Mouse (Mus musculus) limb, embryonic 14.5 days (tissue): Measurements from ENCODE around the gene Rab5if. TPM values are rescaled to one million over a fixed set of nuclear protein-coding genes. Genes with fewer than 3 reads are reported as not detected.
"Not testable (repeated sequence)": the region's sequence is repeated elsewhere in the genome, so short reads cannot be mapped to it uniquely, and the experiment has no call there.

Source experiments
- ATAC-seq: fragments of 200-750 bp; cut with Nextera tagmentation; 2 replicates; pipeline ENCODE4 v1.8.0; 2017; ENCODE audit warnings: low read depth, moderate number of reproducible peaks, moderate TSS enrichment; ENCODE audit not compliant: low FRiP score
- DNase-seq: peaks from one replicate; pipeline ENCODE4 v3.0.0-alpha.2; 2015; ENCODE audit warnings: low spot score
- H3K27ac ChIP-seq: fragments of 300-500 bp; sonication (generic); replicated peaks from 2 replicates; pipeline ENCODE4 v1.5.1; 2014; ENCODE audit warnings: low read depth, mild to moderate bottlenecking, low read length, moderate library complexity, mixed read lengths
- H3K27me3 ChIP-seq: fragments of 300-500 bp; sonication (generic); 2 replicates; pipeline ENCODE4 v1.6.1; 2014; ENCODE audit warnings: low read length, mixed read lengths; ENCODE audit not compliant: control insufficient read depth, insufficient read depth
- H3K36me3 ChIP-seq: fragments of 300-500 bp; sonication (generic); 2 replicates; pipeline ENCODE4 v1.6.1; 2014; ENCODE audit warnings: mild to moderate bottlenecking, low read length, moderate library complexity, mixed read lengths; ENCODE audit not compliant: control insufficient read depth, insufficient read depth
- H3K4me1 ChIP-seq: fragments of 300-500 bp; sonication (generic); 2 replicates; pipeline ENCODE4 v1.6.1; 2014; ENCODE audit warnings: antibody characterized with exemption, low read length, mixed read lengths; ENCODE audit not compliant: control insufficient read depth, insufficient read depth
- H3K4me2 ChIP-seq: fragments of 300-500 bp; sonication (generic); replicated peaks from 2 replicates; pipeline ENCODE4 v1.6.1; 2014; ENCODE audit warnings: low read depth, mild to moderate bottlenecking, low read length, moderate library complexity; ENCODE audit not compliant: severe bottlenecking
- H3K4me3 ChIP-seq: fragments of 300-500 bp; sonication (generic); replicated peaks from 2 replicates; pipeline ENCODE4 v1.5.1; 2014; ENCODE audit warnings: low read length
- H3K9ac ChIP-seq: fragments of 300-500 bp; sonication (generic); 2 replicates; pipeline ENCODE4 v1.6.1; 2014; ENCODE audit warnings: mild to moderate bottlenecking, low read depth, low read length, moderate library complexity; ENCODE audit not compliant: severe bottlenecking
- H3K9me3 ChIP-seq: fragments of 300-500 bp; sonication (generic); 2 replicates; pipeline ENCODE4 v1.6.1; 2016; ENCODE audit warnings: low read length; ENCODE audit not compliant: control insufficient read depth
- POLR2A ChIP-seq: fragments of 200-500 bp; IDR thresholded peaks from 2 replicates; pipeline ENCODE4 v1.8.0; 2012; ENCODE audit warnings: inconsistent platforms, mild to moderate bottlenecking, moderate library complexity, borderline replicate concordance; ENCODE audit not compliant: insufficient read depth, insufficient read length; ENCODE audit errors: extremely low read depth
- WGBS: fragments of 180-500 bp; shearing (Covaris S2); extraction: QIAGEN DNeasy Blood & Tissue Kit; methylation state at CpG from one replicate; pipeline ENCODE4 v1.1.7; 2014; 5-methylcytosine and 5-hydroxymethylcytosine counted together
- polyA plus RNA-seq, 2 experiments: library from polyadenylated mRNA; depleted of rRNA in 1 of 2; stranded (reverse) in 1 of 2; unstranded in 1 of 2; fragments of >200 nt; fragmentation: Nextera tagmentation in 1 of 2; extraction: Ambion mirVana in 1 of 2; gene quantifications; 2 replicates each; pipeline versions ENCODE4 v1.2.1 to v1.2.3; 2012 to 2014

The Rab5if gene
- polyA plus RNA-seq, 2 experiments = 106 to 171 TPM

- Histone ChIP-seq H3K27ac (no peak overlapping the region), H3K4me2 (no peak overlapping the region), H3K36me3 (peaks cover 77% of the 10 kb centered on the region), H3K9ac (no peak overlapping the region), H3K27me3 (no peaks in the 10 kb centered on the region), H3K9me3 (no peaks in the 10 kb centered on the region), H3K4me3 (no peak overlapping the region), H3K4me1 (peaks cover 30% of the 10 kb centered on the region)
- DNase-seq = no peak
- 46% methylated on average over 6 of the region's 6 CpGs for WGBS
- ATAC-seq = no peak
- no peak for TF ChIP-seq POLR2A
Measured at GRCm38 (mm10) chr2:156847653-156848052, 15.3 kb upstream of the Rab5if start.

DNA sequence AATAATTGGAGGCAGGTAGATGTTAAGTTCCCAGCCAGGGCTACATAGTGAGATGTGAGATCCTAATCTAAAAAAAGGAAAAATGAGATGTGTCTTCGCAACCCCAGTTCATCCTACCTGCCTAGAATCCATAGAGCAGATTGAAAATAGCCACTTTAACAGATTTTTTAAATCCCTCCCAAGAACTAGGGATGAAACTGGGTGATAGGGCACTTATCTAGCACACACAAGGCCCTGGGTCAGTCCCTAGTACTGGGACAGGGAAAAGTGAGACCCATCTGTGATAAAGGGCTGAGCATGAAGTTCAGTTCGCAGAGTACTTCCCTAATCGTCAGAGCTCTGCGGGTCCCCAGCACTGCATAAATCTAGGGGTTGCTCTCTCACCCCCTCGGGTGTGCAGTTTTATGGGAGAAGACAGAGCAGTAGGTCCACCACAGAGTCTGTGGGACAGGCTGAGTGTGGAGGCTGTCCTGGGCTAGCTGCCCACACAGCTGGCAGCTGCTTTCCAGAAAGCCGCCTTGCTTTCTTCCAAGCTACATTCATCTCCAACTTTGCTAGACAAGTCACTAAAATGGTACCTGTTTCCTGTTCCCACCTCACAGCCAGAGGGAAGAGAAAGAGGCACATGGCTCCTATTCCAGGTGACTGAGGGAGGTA lies 14.3 kb upstream of the Rab5if start:
- 73% methylated on average over 6 of the region's 6 CpGs for WGBS
- no peak overlapping the region for H3K4me3 ChIP-seq
- H3K4me1 ChIP-seq = peaks cover 20% of the 10 kb centered on the region
- DNase-seq = no peak
- H3K9ac ChIP-seq = no peak overlapping the region
- H3K4me2 ChIP-seq = no peak overlapping the region
- H3K36me3 ChIP-seq = peaks cover 77% of the 10 kb centered on the region
- no peak overlapping the region for H3K27ac ChIP-seq
- TF ChIP-seq POLR2A = no peak
- no peak for ATAC-seq
- H3K27me3 ChIP-seq = no peaks in the 10 kb centered on the region
- H3K9me3 ChIP-seq = no peaks in the 10 kb centered on the region

- H3K4me3 ChIP-seq = no peak overlapping the region
- TF ChIP-seq POLR2A = no peak
- no peaks in the 10 kb centered on the region for H3K27me3 ChIP-seq
- ATAC-seq (no peak), DNase-seq (no peak)
- no peaks in the 10 kb centered on the region for H3K9me3 ChIP-seq
- no peak overlapping the region for H3K9ac ChIP-seq
- H3K27ac ChIP-seq = no peak overlapping the region
- H3K4me2 ChIP-seq = no peak overlapping the region
- 89% methylated on average over 5 of the region's 5 CpGs for WGBS
- H3K36me3 ChIP-seq = peaks cover 75% of the 10 kb centered on the region
- peaks cover 4% of the 10 kb centered on the region for H3K4me1 ChIP-seq
Measured at GRCm38 (mm10) chr2:156850505-156850904, 12.4 kb upstream of the Rab5if start.

DNA sequence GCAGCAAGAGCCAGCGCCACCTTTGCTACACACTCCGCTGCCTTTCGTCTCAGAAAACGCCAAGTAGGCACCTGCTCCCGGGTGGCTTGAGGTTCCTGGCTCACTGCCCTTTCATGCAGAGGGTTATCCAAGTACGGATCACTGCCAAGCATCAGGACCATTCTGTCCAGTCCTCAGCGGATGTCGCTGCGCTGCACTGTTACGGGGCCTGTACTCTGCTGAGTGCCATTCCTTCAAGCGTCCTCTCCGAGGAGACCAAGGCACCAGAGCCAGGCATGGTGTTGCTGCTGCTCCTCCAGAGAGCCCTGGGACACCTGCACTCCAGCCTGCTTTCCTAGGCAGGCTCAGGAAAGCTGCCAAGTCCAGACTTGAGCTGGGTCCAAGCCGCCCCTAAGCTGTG lies 9.3 kb upstream of the Rab5if start:
- not testable (repeated sequence) for H3K9me3 ChIP-seq, H3K27ac ChIP-seq, H3K4me1 ChIP-seq, H3K27me3 ChIP-seq, H3K4me3 ChIP-seq, DNase-seq, H3K9ac ChIP-seq, H3K4me2 ChIP-seq
- H3K36me3 ChIP-seq = peaks cover 71% of the 10 kb centered on the region
- 72% methylated on average over 7 of the region's 13 CpGs for WGBS
- ATAC-seq = peak; percentile 39; the same call in 1 of the 2 replicates

- not testable (repeated sequence) for H3K9me3 ChIP-seq, H3K9ac ChIP-seq, H3K4me1 ChIP-seq, H3K27me3 ChIP-seq, H3K4me3 ChIP-seq, H3K4me2 ChIP-seq
- 32% methylated on average over 13 of the region's 13 CpGs for WGBS
- DNase-seq (peak; percentile 65), ATAC-seq (peak; percentile 16; the same call in 1 of the 2 replicates)
- peaks cover 69% of the 10 kb centered on the region for H3K36me3 ChIP-seq
- H3K27ac ChIP-seq = 0 out of 2 replicates have a peak overlapping the region, but pooled peaks have one; percentile 55
Measured at GRCm38 (mm10) chr2:156853999-156854771, 8.7 kb upstream of the Rab5if start.
